Mouse (Mus musculus): Measurements from ENCODE around the gene Bend4. TPM values are rescaled to one million over a fixed set of nuclear protein-coding genes. Genes with fewer than 3 reads are reported as not detected.

Bend4 gene
- polyA plus RNA-seq, 1 experiment from 2014 or later, result 20.5 TPM

DNA sequence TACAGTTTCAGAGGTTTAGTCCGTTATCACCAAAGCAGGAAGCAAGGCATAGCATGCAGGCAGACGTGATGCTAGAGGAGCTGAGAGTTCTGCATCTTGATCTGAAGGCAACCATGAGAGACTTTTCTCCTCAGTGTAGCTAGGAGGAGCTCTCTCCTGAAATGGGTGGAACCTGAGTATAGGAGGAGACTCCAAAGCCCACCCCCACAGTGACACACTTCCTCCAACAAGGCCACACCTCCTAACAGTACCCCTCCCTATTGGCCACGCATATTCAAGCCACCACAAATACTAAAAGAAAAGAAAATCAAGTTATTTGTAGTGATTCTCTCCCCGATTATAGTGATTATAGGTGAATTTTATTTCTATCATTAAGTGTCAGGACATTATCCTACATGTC lies 28.7 kb upstream of the Bend4 start:
- Histone ChIP-seq H3K4me3 (ENCODE audit: control insufficient read depth in 1 of 2, insufficient read depth in 1 of 2, low read depth in 1 of 2, low read length in 2 of 2) (no peak overlapping the region), H3K27ac (replicated peaks in 1 of 2; ENCODE audit: control insufficient read depth in 1 of 2, insufficient read depth in 1 of 2, low read depth in 2 of 2, low read length in 2 of 2) (no peak overlapping the region), H3K27me3 (ENCODE audit: control insufficient read depth, insufficient read depth, low read length) (no peaks in the 10 kb centered on the region), H3K36me3 (ENCODE audit: control insufficient read depth, insufficient read depth, low read length) (no peaks in the 10 kb centered on the region), H3K9me3 (ENCODE audit: control insufficient read depth, low read length) (no peaks in the 10 kb centered on the region), H3K4me1 (ENCODE audit: control insufficient read depth in 2 of 2, insufficient read depth in 2 of 2, low read length in 2 of 2) (no peaks in the 10 kb centered on the region), H3K4me2 (ENCODE audit: low read length) (no peak overlapping the region), H3K9ac (ENCODE audit: low read length) (no peak overlapping the region)
- WGBS, result 76% methylated on average over 4 of the region's 4 CpGs
- ATAC-seq (ENCODE audit: insufficient number of reproducible peaks, insufficient read depth, low FRiP score, low read depth), result no peak

DNA sequence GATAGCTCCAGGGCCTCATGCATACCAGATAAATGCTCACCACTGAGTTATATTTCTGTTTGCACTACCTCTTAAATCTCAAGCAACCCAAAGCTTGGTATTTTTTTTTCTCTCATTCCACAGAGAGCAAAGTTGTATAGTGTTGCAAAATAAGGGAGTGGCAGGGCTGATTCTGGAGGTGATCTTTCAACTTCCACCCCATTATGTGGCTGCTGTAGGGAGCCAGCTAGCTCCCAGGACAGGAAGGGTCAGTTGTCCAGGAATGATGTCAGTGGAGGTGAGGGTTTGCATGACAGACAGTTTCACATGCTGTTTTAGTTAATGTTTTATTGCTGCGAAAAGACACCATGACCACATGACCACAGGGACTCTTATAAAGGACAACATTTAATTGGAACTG lies 26.2 kb upstream of the Bend4 start:
- H3K27ac ChIP-seq (replicated peaks in 1 of 2; ENCODE audit: control insufficient read depth in 1 of 2, insufficient read depth in 1 of 2, low read depth in 2 of 2, low read length in 2 of 2), result no peak overlapping the region
- H3K9ac ChIP-seq (ENCODE audit: low read length), result no peak overlapping the region
- 83% methylated on average over 1 of the region's 1 CpGs for WGBS
- no peaks in the 10 kb centered on the region for H3K36me3 ChIP-seq (ENCODE audit: control insufficient read depth, insufficient read depth, low read length)
- H3K4me3 ChIP-seq (ENCODE audit: control insufficient read depth in 1 of 2, insufficient read depth in 1 of 2, low read depth in 1 of 2, low read length in 2 of 2), result no peak overlapping the region
- H3K4me2 ChIP-seq (ENCODE audit: low read length), result no peak overlapping the region
- no peaks in the 10 kb centered on the region for H3K27me3 ChIP-seq (ENCODE audit: control insufficient read depth, insufficient read depth, low read length)
- no peaks in the 10 kb centered on the region for H3K9me3 ChIP-seq (ENCODE audit: control insufficient read depth, low read length)
- H3K4me1 ChIP-seq (ENCODE audit: control insufficient read depth in 2 of 2, insufficient read depth in 2 of 2, low read length in 2 of 2), result no peaks in the 10 kb centered on the region
- no peak for ATAC-seq (ENCODE audit: insufficient number of reproducible peaks, insufficient read depth, low FRiP score, low read depth)

DNA sequence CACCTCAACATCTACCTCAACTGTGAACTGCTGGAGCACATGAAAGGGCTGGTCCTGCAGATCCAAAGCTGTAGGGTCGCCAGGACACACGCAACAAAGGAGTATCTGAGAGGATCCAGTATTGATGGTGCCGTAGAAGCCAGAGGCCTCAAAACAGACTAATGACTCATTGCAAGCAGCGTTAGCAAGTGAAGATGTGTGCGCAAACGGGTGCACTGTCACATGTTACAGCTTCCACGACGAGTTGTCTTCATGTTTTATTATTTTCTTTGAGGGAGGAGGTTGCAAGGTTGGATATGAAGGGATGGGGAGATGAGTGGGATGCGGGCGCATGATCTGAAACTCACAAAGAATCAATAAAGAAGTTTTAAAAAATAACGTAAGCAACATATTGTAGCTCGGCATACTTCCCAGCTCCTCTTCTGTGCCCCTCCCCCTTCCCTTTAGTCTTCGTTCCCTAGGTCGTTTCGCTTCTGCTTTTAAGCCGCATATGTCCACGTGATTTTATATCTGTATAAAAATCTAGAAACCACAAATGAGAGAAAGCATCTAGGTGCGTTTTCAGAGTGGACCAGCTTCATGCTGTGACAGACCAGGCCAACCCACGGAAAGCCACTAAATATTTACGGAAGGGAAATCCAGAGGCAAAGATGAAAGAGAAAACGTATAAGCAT lies 22.0 kb upstream of the Bend4 start:
- no peak overlapping the region for H3K27ac ChIP-seq (replicated peaks in 1 of 2; ENCODE audit: control insufficient read depth in 1 of 2, insufficient read depth in 1 of 2, low read depth in 2 of 2, low read length in 2 of 2)
- peaks cover 0 to 5% of the 10 kb centered on the region in 2 experiments; a peak in 2 of 4 replicates for H3K4me1 ChIP-seq (ENCODE audit: control insufficient read depth in 2 of 2, insufficient read depth in 2 of 2, low read length in 2 of 2)
- no peaks in the 10 kb centered on the region for H3K36me3 ChIP-seq (ENCODE audit: control insufficient read depth, insufficient read depth, low read length)
- WGBS, result 85% methylated on average over 21 of the region's 21 CpGs
- no peak overlapping the region for H3K9ac ChIP-seq (ENCODE audit: low read length)
- H3K4me3 ChIP-seq (ENCODE audit: control insufficient read depth in 1 of 2, insufficient read depth in 1 of 2, low read depth in 1 of 2, low read length in 2 of 2), result no peak overlapping the region
- no peak overlapping the region for H3K4me2 ChIP-seq (ENCODE audit: low read length)
- H3K9me3 ChIP-seq (ENCODE audit: control insufficient read depth, low read length), result no peaks in the 10 kb centered on the region
- ATAC-seq (ENCODE audit: insufficient number of reproducible peaks, insufficient read depth, low FRiP score, low read depth), result no peak
- H3K27me3 ChIP-seq (ENCODE audit: control insufficient read depth, insufficient read depth, low read length), result no peaks in the 10 kb centered on the region

DNA sequence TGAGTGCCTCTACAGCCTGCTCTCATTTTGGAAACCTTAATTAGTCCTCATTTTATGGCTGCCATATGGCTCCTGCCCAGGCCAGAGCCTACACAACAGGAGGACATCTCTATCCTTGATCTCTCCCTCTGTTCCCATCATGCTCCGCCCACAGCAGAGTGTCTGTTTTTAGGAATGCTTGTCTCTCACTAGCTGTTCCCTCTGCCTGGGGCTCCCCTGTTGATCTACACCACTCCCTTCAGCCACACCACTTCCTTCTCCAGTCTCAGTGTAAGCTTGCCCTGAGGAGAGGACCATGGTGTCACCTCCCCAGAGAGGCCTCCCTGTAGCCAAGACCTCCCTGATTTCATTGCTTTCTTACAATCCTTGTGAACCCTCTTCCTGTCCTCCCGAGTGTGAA lies 18.4 kb upstream of the Bend4 start:
- 37% methylated on average over 2 of the region's 2 CpGs for WGBS
- peaks cover 5 to 14% of the 10 kb centered on the region in 2 experiments for H3K4me1 ChIP-seq (ENCODE audit: control insufficient read depth in 2 of 2, insufficient read depth in 2 of 2, low read length in 2 of 2)
- H3K27ac ChIP-seq (replicated peaks in 1 of 2; ENCODE audit: control insufficient read depth in 1 of 2, insufficient read depth in 1 of 2, low read depth in 2 of 2, low read length in 2 of 2), result no peak overlapping the region
- H3K36me3 ChIP-seq (ENCODE audit: control insufficient read depth, insufficient read depth, low read length), result no peaks in the 10 kb centered on the region
- H3K4me2 ChIP-seq (ENCODE audit: low read length), result no peak overlapping the region
- ATAC-seq (ENCODE audit: insufficient number of reproducible peaks, insufficient read depth, low FRiP score, low read depth), result no peak
- H3K9me3 ChIP-seq (ENCODE audit: control insufficient read depth, low read length), result no peaks in the 10 kb centered on the region
- H3K4me3 ChIP-seq (ENCODE audit: control insufficient read depth in 1 of 2, insufficient read depth in 1 of 2, low read depth in 1 of 2, low read length in 2 of 2), result no peak overlapping the region
- no peaks in the 10 kb centered on the region for H3K27me3 ChIP-seq (ENCODE audit: control insufficient read depth, insufficient read depth, low read length)
- no peak overlapping the region for H3K9ac ChIP-seq (ENCODE audit: low read length)

DNA sequence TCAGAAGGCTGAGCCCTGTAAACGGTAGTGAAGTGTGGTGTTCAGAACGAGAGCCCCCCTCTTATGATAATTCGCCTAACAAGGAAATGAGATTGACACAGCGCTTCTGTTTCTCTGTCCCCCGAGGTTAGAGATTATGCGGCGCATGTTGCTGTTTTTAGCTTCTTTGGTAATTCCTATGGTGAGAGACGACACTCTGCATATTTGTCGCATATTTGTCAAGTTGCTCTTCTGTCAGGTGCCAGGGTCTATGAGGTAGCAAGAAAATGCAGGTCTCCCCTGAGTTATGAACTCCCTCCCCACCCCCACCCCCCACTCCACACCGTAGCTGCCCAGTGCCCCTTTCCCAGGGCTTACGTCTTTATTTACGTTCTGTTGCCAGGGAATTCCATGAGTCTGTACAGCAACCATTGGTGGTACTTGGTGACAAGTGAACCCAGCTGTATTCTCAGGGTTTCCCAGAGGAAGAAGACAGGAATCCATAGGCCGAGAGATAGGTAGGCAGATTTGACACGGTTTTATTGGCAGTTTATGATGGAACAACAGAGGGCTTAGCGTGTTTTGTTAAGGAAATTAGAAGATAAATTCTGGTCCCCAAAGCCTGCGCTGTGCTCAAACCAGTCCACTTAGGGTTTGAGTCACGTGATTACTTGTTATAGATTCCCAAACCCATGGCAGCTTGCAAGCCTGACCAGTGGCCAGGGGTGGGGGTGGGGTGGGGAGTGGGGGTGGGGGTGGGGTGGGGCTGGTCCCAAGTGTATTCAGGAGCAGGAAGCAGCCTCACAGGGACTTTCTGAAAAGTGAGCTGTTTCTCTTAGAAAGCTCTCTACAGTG lies 16.3 kb upstream of the Bend4 start:
- H3K27ac ChIP-seq (replicated peaks in 1 of 2; ENCODE audit: control insufficient read depth in 1 of 2, insufficient read depth in 1 of 2, low read depth in 2 of 2, low read length in 2 of 2), result no peak overlapping the region
- H3K36me3 ChIP-seq (ENCODE audit: control insufficient read depth, insufficient read depth, low read length), result no peaks in the 10 kb centered on the region
- peaks cover 6 to 14% of the 10 kb centered on the region in 2 experiments for H3K4me1 ChIP-seq (ENCODE audit: control insufficient read depth in 2 of 2, insufficient read depth in 2 of 2, low read length in 2 of 2)
- H3K4me3 ChIP-seq (ENCODE audit: control insufficient read depth in 1 of 2, insufficient read depth in 1 of 2, low read depth in 1 of 2, low read length in 2 of 2), result peak overlapping the region; percentile 15 to 21; a peak in 3 of 4 replicates
- H3K27me3 ChIP-seq (ENCODE audit: control insufficient read depth, insufficient read depth, low read length), result no peaks in the 10 kb centered on the region
- H3K9me3 ChIP-seq (ENCODE audit: control insufficient read depth, low read length), result no peaks in the 10 kb centered on the region
- peak overlapping the region; percentile 64 for H3K4me2 ChIP-seq (ENCODE audit: low read length)
- ATAC-seq (ENCODE audit: insufficient number of reproducible peaks, insufficient read depth, low FRiP score, low read depth), result no peak; the same call in 1 of the 2 replicates
- 7% methylated on average over 17 of the region's 17 CpGs for WGBS
- H3K9ac ChIP-seq (ENCODE audit: low read length), result peak overlapping the region; percentile 51

DNA sequence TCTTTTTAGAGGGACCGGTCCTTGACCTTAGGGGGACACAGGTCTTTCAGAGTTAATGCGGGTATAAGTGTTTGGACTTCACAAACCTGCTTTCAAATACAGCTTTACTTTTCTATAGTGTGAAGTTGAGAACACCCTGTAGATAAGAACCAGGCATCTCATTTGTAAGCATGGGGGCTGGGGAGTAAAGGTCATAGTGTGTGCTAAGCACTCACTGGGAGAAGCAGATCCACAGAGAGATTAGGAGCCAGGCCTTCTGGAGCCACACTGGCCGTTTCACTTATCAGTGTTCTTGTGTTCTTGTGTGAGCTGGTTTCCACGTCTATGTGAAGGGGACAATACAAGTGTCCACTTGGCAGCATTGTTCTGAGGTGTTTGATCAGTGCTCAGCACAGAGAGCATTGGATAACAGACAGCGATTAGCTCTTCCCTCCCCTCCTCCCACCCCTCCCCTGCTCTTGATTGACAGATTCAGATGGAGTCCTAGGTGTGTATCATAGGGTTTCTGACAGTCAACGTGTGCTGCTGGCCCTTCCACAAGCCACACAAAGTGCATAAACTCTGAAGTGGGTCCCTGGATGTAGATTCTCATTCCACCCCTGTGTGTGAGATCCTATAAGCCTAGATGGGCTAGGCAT lies 14.8 kb upstream of the Bend4 start:
- no peak for ATAC-seq (ENCODE audit: insufficient number of reproducible peaks, insufficient read depth, low FRiP score, low read depth)
- Histone ChIP-seq H3K27ac (replicated peaks in 1 of 2; ENCODE audit: control insufficient read depth in 1 of 2, insufficient read depth in 1 of 2, low read depth in 2 of 2, low read length in 2 of 2) (no peak overlapping the region), H3K36me3 (ENCODE audit: control insufficient read depth, insufficient read depth, low read length) (no peaks in the 10 kb centered on the region), H3K4me3 (ENCODE audit: control insufficient read depth in 1 of 2, insufficient read depth in 1 of 2, low read depth in 1 of 2, low read length in 2 of 2) (no peak overlapping the region), H3K9me3 (ENCODE audit: control insufficient read depth, low read length) (no peaks in the 10 kb centered on the region), H3K27me3 (ENCODE audit: control insufficient read depth, insufficient read depth, low read length) (no peaks in the 10 kb centered on the region), H3K4me2 (ENCODE audit: low read length) (no peak overlapping the region), H3K4me1 (ENCODE audit: control insufficient read depth in 2 of 2, insufficient read depth in 2 of 2, low read length in 2 of 2) (peaks cover 6 to 14% of the 10 kb centered on the region in 2 experiments), H3K9ac (ENCODE audit: low read length) (no peak overlapping the region)
- WGBS, result 23% methylated on average over 6 of the region's 6 CpGs

DNA sequence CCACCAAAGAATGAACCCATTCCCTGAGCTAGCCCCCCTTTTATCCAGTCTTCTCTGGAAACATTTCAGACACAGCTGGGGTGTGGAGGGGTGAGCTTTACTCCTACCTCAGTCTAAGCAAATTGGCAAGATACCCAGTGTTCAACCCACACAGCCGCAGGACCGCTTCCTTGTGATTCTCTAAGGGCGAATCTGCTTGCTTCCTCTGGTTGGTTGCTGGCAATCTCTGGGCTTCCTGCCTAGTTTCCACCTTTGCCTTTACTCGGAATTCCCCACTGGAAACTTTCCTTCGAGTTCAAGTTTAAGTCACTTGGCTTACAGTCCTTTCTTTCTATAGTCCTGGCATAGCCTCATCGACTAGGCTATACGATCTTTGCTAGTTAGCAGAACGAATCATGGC lies 12.5 kb upstream of the Bend4 start:
- 0 out of 2 replicates have a peak, but pooled peaks have one; percentile 20 for ATAC-seq (ENCODE audit: insufficient number of reproducible peaks, insufficient read depth, low FRiP score, low read depth)
- 71% methylated on average over 8 of the region's 8 CpGs for WGBS
- Histone ChIP-seq H3K36me3 (ENCODE audit: control insufficient read depth, insufficient read depth, low read length) (no peaks in the 10 kb centered on the region), H3K27me3 (ENCODE audit: control insufficient read depth, insufficient read depth, low read length) (no peaks in the 10 kb centered on the region), H3K4me2 (ENCODE audit: low read length) (no peak overlapping the region), H3K9ac (ENCODE audit: low read length) (no peak overlapping the region), H3K4me3 (ENCODE audit: control insufficient read depth in 1 of 2, insufficient read depth in 1 of 2, low read depth in 1 of 2, low read length in 2 of 2) (no peak overlapping the region), H3K27ac (replicated peaks in 1 of 2; ENCODE audit: control insufficient read depth in 1 of 2, insufficient read depth in 1 of 2, low read depth in 2 of 2, low read length in 2 of 2) (no peak overlapping the region), H3K4me1 (ENCODE audit: control insufficient read depth in 2 of 2, insufficient read depth in 2 of 2, low read length in 2 of 2) (peaks cover 2 to 14% of the 10 kb centered on the region in 2 experiments), H3K9me3 (ENCODE audit: control insufficient read depth, low read length) (no peaks in the 10 kb centered on the region)
